Mouse (Mus musculus): ENCODE data around the gene Epb42.
"Not testable (repeated sequence)": the region's sequence is repeated elsewhere in the genome, so short reads cannot be mapped to it uniquely, and the experiment has no call there.

Gene Epb42

GRCm38 (mm10) chr2:121036733-121037341 lies at the start of gene Epb42:
Gene Epb42, minus strand, starts transcription at chr2:121037072.
- no peak for DNase-seq (ENCODE audit: low read depth, low spot score)

GRCm38 (mm10) chr2:121085480-121086185 lies 48.8 kb upstream of the Epb42 start, which contains the start of gene Tgm5:
Gene Tgm5, minus strand, starts transcription at chr2:121085841.
- DNase-seq (ENCODE audit: low read depth, low spot score) = peak; percentile 25

GRCm38 (mm10) chr2:121082626-121083025 lies 45.8 kb upstream of the Epb42 start:
- DNase-seq (ENCODE audit: low read depth, low spot score) = no peak

- no peak for DNase-seq (ENCODE audit: low read depth, low spot score)
Observed at GRCm38 (mm10) chr2:121074747-121075146, 37.9 kb upstream of the Epb42 start.

- DNase-seq (ENCODE audit: low read depth, low spot score) = peak; percentile 27
Observed at GRCm38 (mm10) chr2:121071871-121072270, 35.0 kb upstream of the Epb42 start.

GRCm38 (mm10) chr2:121069506-121069905 lies 32.6 kb upstream of the Epb42 start:
- no peak for DNase-seq (ENCODE audit: low read depth, low spot score)

GRCm38 (mm10) chr2:121067116-121067515 lies 30.2 kb upstream of the Epb42 start:
- DNase-seq (ENCODE audit: low read depth, low spot score) = no peak

- no peak for DNase-seq (ENCODE audit: low read depth, low spot score)
Observed at GRCm38 (mm10) chr2:121061315-121061714, 24.4 kb upstream of the Epb42 start.

- DNase-seq (ENCODE audit: low read depth, low spot score) = no peak
Observed at GRCm38 (mm10) chr2:121057997-121058396, 21.1 kb upstream of the Epb42 start.

GRCm38 (mm10) chr2:121055915-121056314 lies 19.0 kb upstream of the Epb42 start:
- DNase-seq (ENCODE audit: low read depth, low spot score) = no peak

- no peak for DNase-seq (ENCODE audit: low read depth, low spot score)
Observed at GRCm38 (mm10) chr2:121054060-121054459, 17.2 kb upstream of the Epb42 start.

- no peak for DNase-seq (ENCODE audit: low read depth, low spot score)
Observed at GRCm38 (mm10) chr2:121052176-121052575, 15.3 kb upstream of the Epb42 start.

GRCm38 (mm10) chr2:121045653-121046052 lies 8.8 kb upstream of the Epb42 start:
- DNase-seq (ENCODE audit: low read depth, low spot score) = no peak

- DNase-seq (ENCODE audit: low read depth, low spot score) = peak; percentile 69
Observed at GRCm38 (mm10) chr2:121041098-121041497, 4.2 kb upstream of the Epb42 start.

GRCm38 (mm10) chr2:121039382-121039781 lies 2.5 kb upstream of the Epb42 start:
- DNase-seq (ENCODE audit: low read depth, low spot score) = no peak

GRCm38 (mm10) chr2:121038851-121039250 lies 2.0 kb upstream of the Epb42 start:
- DNase-seq (ENCODE audit: low read depth, low spot score) = not testable (repeated sequence)

- DNase-seq (ENCODE audit: low read depth, low spot score) = no peak
Observed at GRCm38 (mm10) chr2:121022918-121023317, 14.0 kb downstream of the Epb42 start.

- no peak for DNase-seq (ENCODE audit: low read depth, low spot score)
Observed at GRCm38 (mm10) chr2:121017151-121017550, 19.7 kb downstream of the Epb42 start.

GRCm38 (mm10) chr2:121016226-121016625 lies 20.6 kb downstream of the Epb42 start:
- DNase-seq (ENCODE audit: low read depth, low spot score) = no peak

- no peak for DNase-seq (ENCODE audit: low read depth, low spot score)
Observed at GRCm38 (mm10) chr2:121015507-121015906, 21.4 kb downstream of the Epb42 start.

- no peak for DNase-seq (ENCODE audit: low read depth, low spot score)
Observed at GRCm38 (mm10) chr2:121012676-121013075, 24.2 kb downstream of the Epb42 start.

- no peak for DNase-seq (ENCODE audit: low read depth, low spot score)
Observed at GRCm38 (mm10) chr2:121009071-121009677, 27.7 kb downstream of the Epb42 start.

- DNase-seq (ENCODE audit: low read depth, low spot score) = no peak
Observed at GRCm38 (mm10) chr2:121008664-121009007, 28.2 kb downstream of the Epb42 start.

Data from 3T3-L1 (cell line).